Mouse (Mus musculus) right cerebral cortex, postnatal 10 days (tissue): ENCODE data around the gene Adarb1.

Experiments
- DNase-seq, 2 experiments: peaks; one replicate each; pipeline ENCODE4 v3.0.0; 2021; ENCODE audit warnings: low spot score in 2 of 2

Adarb1 gene

DNA sequence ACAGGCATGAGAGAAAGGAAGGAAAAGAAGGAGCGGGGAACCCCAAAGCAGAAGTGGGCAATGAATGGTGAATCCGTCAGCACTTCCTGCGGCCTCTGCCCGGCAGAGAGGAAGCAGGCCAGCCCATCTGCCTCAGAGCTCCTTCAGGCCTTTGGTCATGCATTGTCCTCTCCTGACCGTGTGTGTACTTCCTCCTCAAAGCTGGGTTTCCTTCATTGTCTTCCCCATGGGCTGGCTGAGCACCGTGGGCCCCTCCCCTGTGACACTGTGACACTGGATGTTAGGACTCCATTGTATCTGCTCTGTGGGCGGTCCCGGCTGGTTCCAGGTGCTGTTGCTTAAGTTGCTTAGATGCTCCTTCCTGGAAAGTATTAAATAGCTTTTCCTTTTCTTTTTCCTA, 151.8 kb downstream of the Adarb1 start:
- DNase-seq, result peak in 1 of 2 experiments; percentile 43

DNA sequence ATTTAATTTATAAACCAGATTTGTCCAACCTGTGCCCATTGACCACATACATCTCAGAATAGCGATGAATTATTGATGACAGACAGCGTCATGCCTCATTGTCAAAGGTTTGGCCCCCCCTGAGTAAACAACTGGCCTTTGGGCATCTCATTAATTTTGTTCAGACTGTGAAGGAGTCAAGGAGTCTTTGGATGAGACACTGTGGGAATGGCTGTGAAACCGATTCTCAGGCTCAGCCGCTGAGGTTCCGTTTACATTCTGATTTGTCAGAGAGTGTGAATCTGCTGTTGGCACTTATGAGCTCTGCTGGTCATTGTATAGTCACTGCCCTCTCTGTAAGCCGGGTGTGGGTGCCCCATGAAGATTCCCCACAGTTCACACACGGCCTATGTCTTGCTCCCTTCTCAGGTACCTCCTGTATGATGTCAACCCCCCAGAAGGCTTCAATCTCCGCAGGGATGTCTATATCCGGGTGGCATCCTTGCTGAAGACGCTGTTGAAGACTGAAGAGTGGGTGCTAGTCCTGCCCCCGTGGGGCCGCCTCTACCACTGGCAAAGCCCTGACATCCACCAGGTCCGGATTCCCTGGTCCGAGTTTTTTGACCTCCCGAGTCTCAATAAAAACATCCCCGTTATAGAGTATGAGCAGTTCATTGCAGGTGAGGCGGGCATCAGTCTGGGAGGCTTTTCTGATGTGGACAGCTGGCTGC, 157.7 kb downstream of the Adarb1 start:
- no peak for DNase-seq

DNA sequence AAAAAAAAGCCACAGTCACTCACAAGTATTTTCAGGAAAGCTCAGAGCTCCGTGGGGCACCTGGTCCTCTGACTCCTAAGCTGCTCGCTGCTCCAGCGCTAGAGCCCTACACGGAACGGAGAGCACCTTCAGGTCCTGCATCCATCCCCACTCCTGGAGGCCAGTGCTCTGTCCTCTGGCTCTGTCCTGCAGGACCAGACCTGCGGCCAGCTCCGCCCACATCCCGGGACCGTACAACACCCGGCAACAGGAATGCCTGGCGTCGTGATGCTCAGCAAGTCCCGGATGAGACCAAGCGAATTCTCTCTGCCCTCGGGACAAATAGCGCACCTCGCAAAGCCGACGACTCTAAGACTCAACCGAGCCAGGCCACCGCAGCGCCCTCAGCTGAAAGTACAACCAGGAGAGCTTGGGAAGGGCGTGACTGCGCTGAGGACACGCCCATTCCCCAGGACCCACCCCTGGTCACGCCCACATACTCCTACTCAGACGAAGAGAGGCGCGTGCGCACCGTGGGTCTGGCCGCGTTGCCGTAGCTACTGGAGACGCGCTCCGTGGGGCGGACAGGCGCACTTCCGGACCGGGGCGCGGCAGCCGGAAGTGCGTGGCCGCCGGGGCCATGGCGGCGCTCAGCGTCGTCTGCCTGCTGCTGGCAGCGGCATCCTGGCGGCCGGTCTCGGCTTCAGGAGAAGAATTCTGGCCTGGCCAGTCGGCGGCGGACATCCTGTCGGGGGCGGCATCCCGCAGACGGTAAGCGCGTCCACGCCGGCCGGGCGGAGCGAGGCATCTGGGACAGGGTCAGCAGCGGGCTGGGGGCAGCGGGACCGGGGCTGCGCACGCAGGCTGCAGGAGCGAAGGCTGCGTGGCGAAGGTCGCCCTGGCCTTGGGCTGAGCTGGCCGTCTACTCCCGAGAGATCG, 159.1 kb downstream of the Adarb1 start, which contains the start of gene Pofut2:
Gene Pofut2, plus strand, starts transcription at position 515 of the 918 bp plus-strand sequence.
- DNase-seq, result peak; percentile 98

DNA sequence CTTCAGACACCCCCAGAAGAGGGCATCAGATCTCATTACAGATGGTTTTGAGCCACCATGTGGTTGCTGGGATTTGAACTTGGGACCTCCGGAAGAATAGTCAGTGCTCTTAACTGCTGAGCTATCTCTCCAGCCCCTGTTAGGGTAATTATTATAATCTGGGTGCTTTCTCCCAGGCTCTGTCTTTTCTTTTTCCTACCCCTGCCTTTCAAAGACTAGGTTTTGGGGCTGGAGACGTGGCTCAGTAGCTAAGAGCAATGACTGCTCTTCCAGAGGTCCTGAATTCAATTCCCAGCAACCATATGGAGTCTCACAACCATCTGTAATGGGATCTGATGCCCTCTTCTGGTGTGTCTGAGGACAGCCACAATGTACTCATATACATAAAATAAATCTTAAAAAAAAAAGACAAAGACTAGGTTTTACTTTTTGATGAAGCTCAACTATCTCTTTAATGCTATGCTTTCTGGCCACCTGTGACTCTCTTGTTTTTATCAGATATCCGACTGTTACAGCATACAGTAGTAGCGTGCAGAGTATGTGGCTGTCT, 160.0 kb downstream of the Adarb1 start:
- no peak for DNase-seq

DNA sequence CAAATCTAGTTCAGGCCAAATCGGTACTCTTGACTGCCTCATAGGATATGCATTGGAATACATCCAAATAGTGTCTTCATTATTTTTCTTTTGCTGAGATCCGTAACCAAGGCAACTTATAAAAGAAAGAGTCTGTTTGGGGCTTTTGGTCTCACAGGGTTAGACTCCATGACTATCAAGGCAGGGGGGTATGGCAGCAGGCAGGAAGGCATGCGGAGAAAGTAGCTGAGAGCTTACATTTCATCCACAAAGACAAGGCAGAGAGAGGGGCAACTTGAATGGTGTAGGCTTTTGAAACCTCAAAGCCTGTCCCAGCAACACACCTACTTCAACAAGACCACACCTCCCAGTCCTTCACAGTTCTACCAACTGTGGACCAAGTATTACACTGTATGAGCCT, 162.4 kb downstream of the Adarb1 start:
- DNase-seq, result no peak

DNA sequence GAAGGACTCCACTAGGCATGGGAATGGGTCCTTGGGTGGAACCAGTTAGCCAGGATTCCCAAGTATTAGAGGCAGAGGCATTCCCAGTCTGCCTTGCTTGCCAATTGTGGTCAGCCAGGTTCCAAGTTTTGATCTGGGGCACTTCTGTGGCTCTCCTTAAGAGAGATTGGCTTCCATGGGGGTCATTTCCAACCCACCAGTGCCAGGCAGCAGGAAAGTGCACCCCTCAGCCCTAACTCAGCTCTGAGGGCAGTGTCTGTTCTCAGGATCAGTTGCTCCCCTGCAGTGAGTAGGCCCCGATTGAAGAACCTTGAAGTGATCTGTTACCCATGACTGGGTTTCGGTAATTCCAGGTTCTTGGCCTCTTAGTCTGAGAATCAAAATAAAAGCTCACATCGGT, 162.8 kb downstream of the Adarb1 start:
- DNase-seq, result no peak

DNA sequence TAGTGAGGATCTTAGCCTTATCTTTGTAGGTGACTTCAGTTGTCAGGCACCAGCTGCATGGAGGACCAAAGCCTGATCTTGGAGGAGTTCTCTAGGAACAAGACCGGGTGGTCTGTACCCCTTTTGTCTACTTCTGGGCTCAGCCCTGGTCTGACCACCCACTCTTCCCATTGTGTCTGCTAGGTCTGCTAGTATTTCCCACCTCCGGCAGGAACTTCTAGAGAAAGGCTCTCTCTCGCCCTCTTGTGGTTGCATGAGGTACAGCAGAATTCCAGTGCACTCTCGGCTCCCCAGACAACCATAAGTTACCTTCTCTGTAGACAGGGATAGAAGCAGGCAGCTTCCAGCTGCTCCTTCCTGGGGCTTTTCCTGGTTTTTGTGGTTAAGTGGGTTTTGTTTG, 165.3 kb downstream of the Adarb1 start:
- DNase-seq, result peak; percentile 82 to 90

DNA sequence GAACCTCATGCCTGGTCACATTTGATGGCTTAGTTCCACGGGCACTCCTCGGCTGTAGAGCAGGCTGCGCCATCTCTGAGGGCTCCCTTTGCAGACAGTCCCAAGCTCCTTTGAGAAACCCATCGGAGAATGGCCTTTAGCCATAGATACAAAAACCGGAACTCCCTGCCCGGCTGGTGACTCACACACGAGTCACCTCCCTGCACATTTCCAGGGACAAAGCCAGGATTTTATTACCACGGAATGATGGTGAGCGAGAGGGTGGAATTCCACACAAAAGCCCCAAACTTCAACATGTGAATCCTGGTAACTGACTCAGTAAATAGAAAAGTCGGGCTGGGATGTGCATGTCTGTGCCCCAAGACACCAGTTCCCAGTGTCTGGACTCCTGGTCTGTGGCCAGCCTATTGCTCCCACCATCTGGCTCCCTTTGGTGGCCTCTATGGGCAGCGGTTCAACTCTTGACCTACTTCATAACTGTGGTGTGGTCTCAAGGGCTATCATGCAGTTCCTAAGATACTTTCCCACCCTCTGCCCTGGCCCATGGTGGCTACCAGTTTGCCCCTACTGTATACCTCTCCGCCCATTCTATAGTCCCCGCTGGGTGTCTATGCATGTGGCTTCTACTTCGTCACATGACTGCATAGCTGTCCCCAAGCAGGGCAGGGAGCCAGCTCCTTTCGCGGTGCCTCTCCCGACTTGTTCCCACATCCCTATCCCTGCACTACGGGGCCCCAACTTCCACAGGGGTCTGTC, 166.1 kb downstream of the Adarb1 start:
- no peak for DNase-seq

DNA sequence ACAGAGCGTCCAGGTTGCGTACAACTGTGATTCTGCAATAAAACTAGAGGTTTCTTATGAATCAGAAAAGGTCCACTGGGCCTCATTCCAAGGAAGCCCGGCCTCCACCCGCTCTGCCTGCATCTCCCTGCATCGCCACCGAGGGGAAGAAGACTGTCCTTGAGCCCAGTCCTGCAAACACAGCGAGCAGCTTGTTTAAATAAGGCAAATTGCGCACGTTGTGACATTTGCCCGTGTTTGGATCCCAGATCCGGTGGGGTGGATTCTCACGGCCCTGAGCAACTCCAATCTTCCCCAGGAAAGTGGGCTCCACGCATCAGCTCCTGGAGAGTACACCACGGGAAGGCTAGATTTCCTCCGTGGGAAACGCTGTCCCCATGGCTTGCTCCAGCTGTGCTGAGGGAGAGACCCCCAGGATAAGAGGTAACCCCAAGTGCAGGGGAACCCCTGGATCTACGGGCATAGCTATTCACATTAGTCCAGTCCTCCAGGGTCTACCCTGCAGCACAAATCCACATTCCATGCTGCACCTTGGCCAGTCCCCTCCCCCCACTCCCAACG, 166.8 kb downstream of the Adarb1 start:
- no peak for DNase-seq

DNA sequence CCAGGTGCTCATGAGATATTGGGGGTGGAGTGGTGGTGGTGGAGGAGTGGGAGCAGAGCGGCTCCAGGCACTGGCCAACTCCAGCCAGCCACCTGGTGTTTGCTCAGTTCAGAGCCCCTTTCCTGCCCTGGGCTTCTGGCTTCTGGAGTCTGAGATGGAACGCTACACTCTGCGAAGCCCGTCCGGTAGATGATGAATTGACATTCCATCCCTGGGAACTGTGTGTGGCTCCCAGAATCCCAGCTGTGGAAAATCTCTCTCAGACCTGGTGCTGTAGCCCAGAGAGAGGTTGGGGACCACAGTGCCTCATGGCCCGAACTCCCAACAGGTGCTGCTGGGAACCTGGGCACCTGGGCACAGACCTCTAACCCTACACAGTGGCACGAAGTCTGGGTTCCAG, 170.4 kb downstream of the Adarb1 start:
- DNase-seq, result no peak

DNA sequence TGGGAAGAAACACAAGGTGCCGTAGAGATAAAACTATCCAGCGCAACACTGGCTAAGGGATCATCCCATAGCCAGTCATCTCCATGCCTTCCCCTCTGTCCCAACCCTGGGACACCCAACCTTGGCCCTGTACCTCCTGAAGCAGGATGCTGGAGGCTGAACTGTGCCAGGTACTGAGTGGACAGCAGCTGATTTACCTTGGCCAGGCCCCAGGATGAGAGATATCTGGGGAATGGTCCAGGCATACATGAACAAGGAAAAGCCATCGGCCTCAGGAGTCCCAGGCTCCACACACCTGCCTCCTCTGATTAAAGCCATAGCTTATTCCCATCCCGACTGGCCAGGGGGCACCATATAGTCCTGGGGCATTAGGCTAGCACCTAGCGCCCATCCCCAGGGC, 171.0 kb downstream of the Adarb1 start:
- no peak for DNase-seq

DNA sequence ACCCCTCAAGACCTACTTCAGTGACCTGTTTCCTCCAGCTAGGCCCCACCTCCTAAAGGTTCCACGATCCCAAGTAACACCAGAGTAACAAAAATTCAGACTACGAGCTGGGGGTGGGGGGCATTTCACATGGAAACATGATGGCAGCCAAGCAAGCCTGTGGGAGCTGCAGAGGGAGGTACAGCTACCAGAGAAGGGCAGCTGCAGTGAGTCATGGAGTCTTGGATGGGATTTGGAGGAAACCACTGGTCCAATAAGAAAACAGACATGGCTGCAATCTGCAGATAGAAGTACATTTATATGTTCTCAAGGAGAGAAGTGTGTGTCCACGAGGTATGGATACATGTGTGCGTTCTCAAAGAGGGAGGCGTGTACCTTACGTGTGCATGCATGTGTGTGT, 173.3 kb downstream of the Adarb1 start:
- no peak for DNase-seq

DNA sequence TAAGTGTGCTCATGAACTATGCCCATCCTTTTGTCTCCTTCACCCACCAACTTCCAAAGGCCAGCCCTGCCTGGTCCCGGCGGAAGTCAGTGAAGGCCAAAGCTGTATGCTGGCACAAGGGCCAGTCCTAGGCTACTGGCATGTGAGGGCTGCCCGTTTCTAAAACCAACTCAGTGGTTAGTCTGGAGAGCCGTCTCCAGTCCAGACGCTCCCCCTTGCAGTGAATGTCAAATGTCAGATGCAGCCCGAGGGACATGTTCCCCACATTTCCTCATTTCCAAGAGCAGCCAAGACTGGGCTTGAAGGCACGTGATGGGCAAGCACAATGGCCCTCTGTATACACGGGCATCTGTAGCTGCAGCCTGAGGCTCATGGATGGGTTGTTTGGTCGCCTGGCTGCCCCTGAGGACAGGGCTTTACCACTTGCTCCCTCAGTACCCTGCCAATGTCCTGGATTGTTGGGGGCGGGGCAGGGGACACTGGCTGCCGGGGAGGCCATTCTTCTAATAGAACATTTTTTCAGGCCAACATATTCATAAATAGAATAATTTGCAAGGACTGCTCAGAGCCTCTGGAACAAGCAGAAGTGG, 174.4 kb downstream of the Adarb1 start:
- DNase-seq, result peak in 1 of 2 experiments; percentile 35

DNA sequence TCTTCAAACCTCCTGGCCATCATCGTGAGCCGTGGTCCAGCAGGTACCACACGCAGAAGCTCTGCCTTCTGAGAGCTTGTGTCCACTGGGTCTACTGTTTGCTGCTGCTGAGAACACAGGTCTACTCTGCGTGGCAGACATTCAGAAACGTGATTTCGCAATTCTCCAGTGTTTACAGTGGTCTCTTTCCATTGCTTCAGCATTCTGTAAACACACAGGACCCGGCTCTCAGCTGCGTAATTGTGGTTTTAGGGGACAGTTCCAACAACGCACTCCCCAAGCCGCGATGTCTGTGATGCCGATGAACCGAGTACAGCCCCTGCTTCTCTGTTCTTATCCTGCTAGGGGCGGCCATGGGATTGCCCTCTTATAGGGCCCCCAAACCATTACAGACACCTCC, 175.2 kb downstream of the Adarb1 start:
- no peak for DNase-seq

DNA sequence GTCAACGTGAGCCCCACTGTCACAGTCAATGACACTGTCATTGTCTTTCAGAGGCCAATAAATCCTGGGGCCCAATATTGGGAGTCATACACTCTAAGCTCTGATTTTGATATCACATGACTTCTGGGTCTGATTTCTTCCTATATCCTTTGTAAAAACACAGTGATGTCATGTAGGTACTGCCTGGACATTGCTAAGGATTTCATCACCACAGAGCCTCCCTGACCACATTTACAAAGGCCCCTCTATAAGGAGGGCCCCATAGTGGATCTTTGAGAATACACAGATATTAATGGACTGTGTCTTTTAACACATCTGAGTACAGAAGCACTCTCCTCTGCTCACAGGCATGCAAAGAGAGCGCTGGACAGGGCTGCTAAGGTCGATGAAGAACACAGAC, 175.7 kb downstream of the Adarb1 start:
- DNase-seq, result no peak

DNA sequence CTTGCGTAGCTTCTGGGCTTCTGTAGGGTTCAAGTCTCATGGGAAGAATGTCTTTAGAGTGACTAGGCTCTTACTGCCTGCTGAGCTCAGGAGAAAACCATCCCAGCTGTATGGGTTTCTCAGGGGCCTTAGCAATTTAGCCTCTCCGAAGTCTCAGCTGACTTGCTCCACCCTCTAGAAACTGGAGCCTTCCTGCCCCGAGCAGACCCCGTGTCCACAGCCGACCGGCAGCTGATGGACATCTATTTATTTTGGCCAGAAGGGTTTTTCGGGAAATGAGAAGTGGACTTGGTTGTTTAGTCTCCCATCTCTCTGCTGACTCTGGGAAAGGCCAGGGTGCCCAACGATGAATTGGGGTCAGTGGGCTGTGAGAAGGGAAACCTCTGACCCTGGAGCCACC, 177.3 kb downstream of the Adarb1 start:
- no peak for DNase-seq
